Mouse (Mus musculus) cerebellum, adult 2 months (tissue): ENCODE measurements at regions not wholly inside any gene's neighbourhood (a gene's known extent, or its start where the extent isn't known, plus 50 kb on each side); places are given as distances from the start of the nearest gene placed in this dataset.

Experiments used
- CTCF ChIP-seq: fragments of 200-500 bp; IDR thresholded peaks from 2 replicates; pipeline ENCODE4 v1.5.1; 2011; ENCODE audit warnings: low read depth, mild to moderate bottlenecking, control low read depth, low read length, moderate library complexity, borderline replicate concordance; ENCODE audit not compliant: insufficient read depth
- POLR2A ChIP-seq: fragments of 200-500 bp; IDR thresholded peaks from 2 replicates; pipeline ENCODE4 v1.6.1; 2011; ENCODE audit warnings: low read length, control low read depth, borderline replicate concordance; ENCODE audit not compliant: insufficient read depth

DNA sequence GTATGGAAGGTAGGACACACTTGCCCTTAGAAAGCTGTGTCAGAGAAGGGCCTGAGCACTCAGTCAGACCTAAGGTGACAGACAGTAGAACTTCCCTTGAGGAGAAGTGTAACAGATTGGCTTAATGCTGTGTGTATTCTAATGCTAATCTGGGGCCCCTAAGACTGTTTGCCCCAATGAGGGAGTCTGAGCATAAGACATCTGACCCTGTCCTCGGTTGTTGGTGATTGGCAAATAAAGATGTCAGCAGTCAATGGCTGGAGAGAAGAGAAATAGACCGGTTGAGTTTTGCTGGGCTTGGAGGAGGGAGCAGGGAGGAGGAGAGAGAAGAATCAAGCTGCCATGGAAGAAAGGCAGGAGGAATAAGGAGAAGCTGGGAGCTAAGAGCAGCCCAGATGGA is 147.0 kb upstream of the Rxfp2 start:
- TF ChIP-seq POLR2A, result no peak
- TF ChIP-seq CTCF, result no peak
